Mouse (Mus musculus) megakaryocyte, embryonic 14.5 days (primary cell): ENCODE results near the gene Pou4f2. TPM values are rescaled to one million over a fixed set of nuclear protein-coding genes. Genes with fewer than 3 reads are reported as not detected.

Experiments
- H3K27me3 ChIP-seq: replicated peaks from 2 replicates; pipeline ENCODE3; 2012; ENCODE audit warnings: inconsistent platforms
- H3K36me3 ChIP-seq: replicated peaks from 2 replicates; pipeline ENCODE3; 2012; ENCODE audit warnings: low read length, inconsistent platforms, mixed read lengths
- H3K4me1 ChIP-seq: 2 replicates; pipeline ENCODE4 v1.6.1; 2012; ENCODE audit warnings: inconsistent platforms
- H3K4me3 ChIP-seq: replicated peaks from 2 replicates; pipeline ENCODE3; 2012; ENCODE audit warnings: moderate library complexity, mild to moderate bottlenecking, inconsistent platforms
- H3K9me3 ChIP-seq: 2 replicates; pipeline ENCODE4 v1.6.1; 2012; ENCODE audit warnings: inconsistent platforms
- FLI1 ChIP-seq: IDR thresholded peaks from 2 replicates; pipeline ENCODE4 v1.6.1; 2012; ENCODE audit warnings: low read length, inconsistent platforms, mixed read lengths
- GATA1 ChIP-seq: IDR thresholded peaks from 3 replicates; pipeline ENCODE4 v1.6.1; 2012; ENCODE audit warnings: mixed read lengths, low read length, inconsistent platforms, borderline replicate concordance
- polyA plus RNA-seq: library from polyadenylated mRNA; stranded (reverse); fragments of >175 nt; gene quantifications from 2 replicates; pipeline ENCODE4 v1.2.3, GENCODE M21; 2012; ENCODE audit warnings: low replicate concordance; ENCODE audit not compliant: insufficient read depth

Gene Pou4f2
- polyA plus RNA-seq = not detected in 2 replicates

DNA sequence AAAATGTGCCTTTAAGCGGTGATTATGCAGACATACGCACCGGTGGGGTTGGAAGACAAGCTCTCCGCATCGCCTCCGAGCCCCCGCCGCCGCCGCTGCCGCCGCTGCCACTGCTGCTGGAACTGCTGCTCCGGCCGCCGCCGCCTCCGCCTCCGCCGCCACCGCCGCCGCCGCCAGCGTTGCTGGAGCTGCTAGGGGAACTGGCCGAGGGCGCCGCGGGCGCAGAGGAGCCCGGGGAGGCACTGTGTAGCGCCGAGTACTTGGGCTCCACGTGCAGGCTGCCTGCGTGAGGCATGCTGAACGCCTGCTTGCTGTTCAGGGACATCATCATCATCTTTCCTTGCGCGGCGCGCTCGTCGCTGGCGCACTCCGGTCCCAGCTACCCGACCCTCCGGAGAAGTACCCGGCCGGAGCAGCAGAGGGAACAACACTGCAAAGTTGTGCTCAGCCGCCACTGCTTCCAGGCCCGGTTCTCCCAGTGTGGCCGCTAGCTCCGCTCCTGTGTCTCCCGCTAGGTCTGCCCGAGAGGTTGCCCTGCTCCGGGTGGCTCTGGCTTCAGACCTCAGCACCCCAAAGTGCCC, at the start of gene Pou4f2:
Gene Pou4f2, minus strand, starts transcription at position 575 of the 581 bp plus-strand sequence.
- peak within 1 kb of the TSS; percentile 67 for H3K4me3 ChIP-seq
- H3K27me3 ChIP-seq = peaks cover 58% of the 10 kb centered on the region
- peaks cover 24% of the 10 kb centered on the region; the same call in 1 of the 2 replicates for H3K4me1 ChIP-seq
- no peak for TF ChIP-seq GATA1
- no peak for TF ChIP-seq FLI1
- H3K36me3 ChIP-seq = no peaks in the 10 kb centered on the region
- peaks cover 6% of the 10 kb centered on the region; the same call in 1 of the 2 replicates for H3K9me3 ChIP-seq

GRCm38 (mm10) chr8:78477051-78477829, 40.8 kb upstream of the Pou4f2 start:
- Histone ChIP-seq H3K4me3 (no peak overlapping the region), H3K9me3 (0 out of 2 replicates have a peak, but pooled peaks cover under 1% of the 10 kb centered on the region), H3K27me3 (no peaks in the 10 kb centered on the region), H3K36me3 (no peaks in the 10 kb centered on the region), H3K4me1 (no peaks in the 10 kb centered on the region)
- TF ChIP-seq FLI1 = no peak
- TF ChIP-seq GATA1 = no peak

- no peaks in the 10 kb centered on the region for H3K4me1 ChIP-seq
- H3K4me3 ChIP-seq = no peak overlapping the region
- H3K27me3 ChIP-seq = no peaks in the 10 kb centered on the region
- no peaks in the 10 kb centered on the region for H3K36me3 ChIP-seq
- peaks cover 10% of the 10 kb centered on the region; the same call in 1 of the 2 replicates for H3K9me3 ChIP-seq
- TF ChIP-seq FLI1 (no peak), GATA1 (no peak)
These were observed 31.4 kb upstream of the Pou4f2 start for GRCm38 (mm10) chr8:78467889-78468288.

DNA sequence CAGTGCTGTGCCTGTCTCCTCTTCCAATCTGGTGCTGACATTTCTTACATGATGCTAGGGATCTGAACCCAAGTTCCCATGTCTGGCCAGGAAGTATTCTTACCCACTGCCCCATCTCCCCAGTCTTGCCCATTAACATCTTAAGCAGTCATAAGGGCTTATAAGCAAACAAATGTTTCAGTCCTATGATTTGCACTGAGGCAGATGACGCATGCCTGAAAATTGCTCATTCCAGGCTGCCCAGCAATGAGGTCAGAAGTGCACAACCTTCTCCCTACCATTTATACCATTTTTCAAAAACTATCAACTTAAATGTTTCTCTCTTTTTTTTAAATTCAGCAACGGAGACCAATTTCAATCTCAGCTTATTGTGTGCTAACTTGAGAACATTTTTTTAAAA, 27.5 kb upstream of the Pou4f2 start:
- no peak for TF ChIP-seq GATA1
- TF ChIP-seq FLI1 = no peak
- Histone ChIP-seq H3K27me3 (no peaks in the 10 kb centered on the region), H3K4me3 (no peak overlapping the region), H3K36me3 (no peaks in the 10 kb centered on the region), H3K9me3 (peaks cover 10% of the 10 kb centered on the region; the same call in 1 of the 2 replicates), H3K4me1 (no peaks in the 10 kb centered on the region)

DNA sequence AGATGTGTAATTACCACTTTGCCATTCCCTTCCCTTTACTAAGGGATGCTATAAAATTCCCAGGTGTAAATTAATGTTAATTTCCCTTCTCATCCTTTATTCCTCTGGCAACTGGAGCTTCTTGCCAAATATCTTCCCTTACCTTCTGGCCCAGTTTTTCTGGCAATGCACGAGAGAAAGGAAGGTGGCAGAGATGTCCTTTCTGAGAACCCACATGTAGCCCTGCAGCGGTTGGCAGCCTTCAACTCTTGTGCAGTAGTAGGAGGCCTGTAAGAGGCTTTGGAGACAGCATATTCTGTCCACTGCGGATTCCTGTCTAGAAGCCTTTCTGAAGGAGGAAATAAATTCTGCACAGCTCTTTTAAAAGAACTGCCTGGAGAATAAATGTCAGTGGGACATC, 20.0 kb upstream of the Pou4f2 start:
- Histone ChIP-seq H3K36me3 (no peaks in the 10 kb centered on the region), H3K9me3 (no peaks in the 10 kb centered on the region), H3K4me1 (no peaks in the 10 kb centered on the region), H3K4me3 (no peak overlapping the region), H3K27me3 (no peaks in the 10 kb centered on the region)
- TF ChIP-seq GATA1 (no peak), FLI1 (no peak)

- no peaks in the 10 kb centered on the region for H3K36me3 ChIP-seq
- peaks cover 18% of the 10 kb centered on the region for H3K27me3 ChIP-seq
- H3K4me1 ChIP-seq = peaks cover 4% of the 10 kb centered on the region; the same call in 1 of the 2 replicates
- H3K9me3 ChIP-seq = no peaks in the 10 kb centered on the region
- no peak overlapping the region for H3K4me3 ChIP-seq
- TF ChIP-seq FLI1 (no peak), GATA1 (no peak)
These were observed 6.3 kb upstream of the Pou4f2 start for GRCm38 (mm10) chr8:78442781-78443180.

GRCm38 (mm10) chr8:78438121-78438520, 1.7 kb upstream of the Pou4f2 start:
- no peak overlapping the region for H3K4me3 ChIP-seq
- H3K27me3 ChIP-seq = peaks cover 58% of the 10 kb centered on the region
- no peaks in the 10 kb centered on the region for H3K36me3 ChIP-seq
- TF ChIP-seq FLI1 = no peak
- TF ChIP-seq GATA1 = no peak
- H3K4me1 ChIP-seq = peaks cover 24% of the 10 kb centered on the region; the same call in 1 of the 2 replicates
- peaks cover 6% of the 10 kb centered on the region; the same call in 1 of the 2 replicates for H3K9me3 ChIP-seq

DNA sequence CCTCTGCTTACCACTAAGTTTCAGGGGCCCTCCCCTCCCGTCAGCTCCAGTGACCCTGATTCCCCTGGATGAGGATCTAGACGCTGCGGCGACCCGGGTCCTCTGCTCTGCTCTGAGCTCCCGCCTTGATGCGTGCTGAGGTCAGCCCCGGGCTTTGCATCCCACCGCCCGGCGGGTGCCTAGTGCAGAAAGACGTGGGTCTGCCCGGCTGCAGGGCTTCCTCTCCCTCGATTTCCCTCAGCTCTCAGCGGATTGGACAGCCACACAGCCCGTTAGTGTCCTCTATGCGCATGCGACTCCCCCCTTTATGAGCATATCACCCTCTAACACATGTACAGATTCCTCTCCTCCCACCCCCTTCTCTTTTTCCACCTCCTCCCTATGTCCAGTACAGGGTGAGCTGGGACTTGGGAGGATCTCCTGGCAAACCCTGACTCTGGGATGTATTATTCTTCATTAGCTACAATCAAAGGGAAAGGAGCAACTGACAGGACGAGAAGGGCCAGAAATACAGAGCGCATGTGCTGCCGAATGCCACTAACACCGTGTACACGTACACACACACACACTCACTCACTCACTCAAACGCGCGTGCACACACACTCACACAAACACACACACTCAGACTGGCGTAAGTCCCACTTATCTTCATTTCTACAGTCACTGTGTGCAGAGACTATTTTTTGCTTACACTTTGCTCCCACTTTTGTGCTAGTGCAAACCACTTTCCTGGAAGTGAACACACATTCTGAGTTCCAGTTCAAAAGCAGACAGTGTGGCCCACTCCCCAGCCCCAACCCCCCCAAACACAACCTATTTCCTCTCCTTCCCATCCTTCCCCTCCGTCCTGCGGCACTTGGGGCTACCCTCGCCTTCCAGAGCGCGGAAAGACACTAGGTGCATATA, 948 bp upstream of the Pou4f2 start:
- TF ChIP-seq FLI1 = no peak
- no peak for TF ChIP-seq GATA1
- Histone ChIP-seq H3K27me3 (peaks cover 61% of the 10 kb centered on the region), H3K9me3 (peaks cover 6% of the 10 kb centered on the region; the same call in 1 of the 2 replicates)

DNA sequence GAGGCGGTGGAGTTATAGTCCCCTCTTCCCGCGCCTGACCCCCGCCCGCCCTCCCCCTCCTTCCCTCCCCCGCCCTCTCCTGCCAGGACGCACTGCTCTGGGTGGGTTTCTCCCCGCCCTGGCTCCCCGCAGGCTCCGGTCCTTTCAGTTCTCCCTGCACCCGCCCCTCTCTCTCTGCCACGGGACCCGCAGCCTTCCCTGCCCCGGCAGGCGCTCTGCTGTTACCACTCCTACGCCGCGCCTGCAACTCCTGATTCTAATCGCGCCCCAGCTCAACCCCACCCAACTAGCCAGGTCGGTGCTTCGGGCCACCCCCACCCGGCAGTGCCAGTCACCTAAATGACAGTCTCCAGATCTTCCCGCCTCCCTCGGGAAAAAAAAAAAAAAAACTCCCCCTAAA, 216 bp upstream of the Pou4f2 start:
- peaks cover 24% of the 10 kb centered on the region; the same call in 1 of the 2 replicates for H3K4me1 ChIP-seq
- H3K9me3 ChIP-seq = peaks cover 6% of the 10 kb centered on the region; the same call in 1 of the 2 replicates
- H3K27me3 ChIP-seq = peaks cover 61% of the 10 kb centered on the region
- TF ChIP-seq FLI1 (no peak), GATA1 (no peak)
- H3K36me3 ChIP-seq = no peaks in the 10 kb centered on the region
- H3K4me3 ChIP-seq = no peak overlapping the region

More for the DNA sequence above, 948 bp upstream of the Pou4f2 start:
- H3K4me3 ChIP-seq = peak overlapping the region; percentile 56
- H3K36me3 ChIP-seq = no peaks in the 10 kb centered on the region
- peaks cover 24% of the 10 kb centered on the region; the same call in 1 of the 2 replicates for H3K4me1 ChIP-seq
